Mouse (Mus musculus): ENCODE results near the gene Limd2.

DNA sequence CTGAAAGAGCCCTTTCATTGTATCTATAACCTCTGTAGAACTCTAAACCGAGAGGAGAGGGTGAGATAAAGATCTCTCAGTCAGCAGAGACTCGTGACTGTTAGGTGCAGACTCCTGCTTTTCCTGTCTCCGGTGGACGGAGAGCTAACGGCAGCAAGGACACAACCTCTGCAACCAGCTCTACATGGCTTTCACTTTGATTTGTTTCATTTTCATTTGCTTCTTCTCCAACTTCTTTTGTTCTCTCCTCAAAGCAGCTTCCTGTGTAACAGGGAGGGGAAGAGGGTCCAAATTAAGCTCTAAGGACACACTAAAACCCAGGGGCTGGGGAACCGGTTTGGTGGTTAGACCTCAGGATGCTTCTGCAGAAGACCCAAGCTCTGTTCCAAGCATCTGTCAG, 40.1 kb upstream of the Limd2 start:
- TF ChIP-seq CTCF (conservative IDR thresholded peaks at IDR 0.05; ENCODE audit: insufficient read depth, insufficient read length, low read depth, low read length) (no peak), POLR2A (IDR thresholded peaks at IDR 0.05; ENCODE audit: low read depth, low read length) (no peak)

Measured in kidney, adult 2 months (tissue).